Mouse (Mus musculus): ENCODE results near the gene Cnot2. TPM values are rescaled to one million over a fixed set of nuclear protein-coding genes. Genes with fewer than 3 reads are reported as not detected.

Gene Cnot2
- total RNA-seq, 2 experiments from 2014 or later, result 82.9 to 102 TPM

DNA sequence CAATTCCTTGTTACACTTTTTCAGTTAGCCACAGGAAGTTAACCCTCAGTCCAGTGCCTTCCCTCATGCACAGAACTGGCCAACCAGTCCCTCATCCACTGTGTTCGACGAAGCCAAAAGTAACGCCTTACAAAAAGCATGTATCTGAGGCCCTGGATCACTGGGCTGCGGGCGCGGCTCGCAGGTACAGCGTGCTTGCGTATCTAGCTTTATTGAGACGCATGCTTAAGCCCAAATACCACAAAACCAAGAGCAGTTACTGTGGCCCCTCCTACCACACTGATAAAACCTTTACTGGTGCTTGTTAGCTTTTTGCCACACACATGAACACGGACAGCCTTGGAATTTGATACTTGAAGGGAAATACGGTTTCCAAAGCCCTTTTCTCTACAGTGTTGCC, 99.4 kb downstream of the Cnot2 start:
- ATAC-seq (ENCODE audit: poor library complexity, severe bottlenecking), result no peak; the same call in 1 of the 2 replicates

DNA sequence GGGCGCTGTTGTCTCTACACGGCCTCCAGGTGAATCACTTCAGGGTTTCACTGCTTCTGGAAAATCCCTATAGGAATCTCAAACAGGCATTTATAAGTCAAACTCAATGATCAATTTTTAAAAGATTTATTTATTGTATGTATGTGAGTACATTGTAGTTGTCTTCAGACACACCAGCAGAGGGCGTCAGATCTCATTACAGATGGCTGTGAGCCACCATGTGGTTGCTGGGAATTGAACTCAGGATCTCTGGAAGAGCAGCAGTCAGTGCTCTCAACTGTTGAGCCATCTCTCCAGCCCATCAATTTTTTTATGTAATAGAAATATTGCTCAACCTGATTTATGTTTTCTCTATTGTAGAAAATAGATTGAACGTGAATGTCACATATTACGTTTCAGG, 100.3 kb downstream of the Cnot2 start:
- no peak for ATAC-seq (ENCODE audit: poor library complexity, severe bottlenecking)

DNA sequence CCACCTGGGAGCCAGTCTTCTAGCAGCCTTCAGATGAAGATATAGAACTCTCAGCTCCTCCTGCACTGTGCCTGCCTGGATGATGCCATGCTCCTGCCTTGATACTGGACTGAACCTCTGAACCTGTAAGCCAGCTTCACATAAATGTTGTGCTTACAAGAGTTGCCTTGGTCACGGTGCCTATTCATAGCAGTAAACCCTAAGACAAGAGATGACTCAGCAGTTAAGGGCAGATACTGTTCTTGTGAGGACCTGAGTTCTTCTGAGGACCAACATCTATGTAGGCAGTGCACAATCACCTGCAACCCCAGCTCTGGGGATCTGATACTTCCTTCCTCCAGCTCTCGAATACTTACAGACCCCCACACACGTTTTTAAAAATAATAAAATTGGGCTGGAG, 104.8 kb downstream of the Cnot2 start:
- no peak for ATAC-seq (ENCODE audit: poor library complexity, severe bottlenecking)

DNA sequence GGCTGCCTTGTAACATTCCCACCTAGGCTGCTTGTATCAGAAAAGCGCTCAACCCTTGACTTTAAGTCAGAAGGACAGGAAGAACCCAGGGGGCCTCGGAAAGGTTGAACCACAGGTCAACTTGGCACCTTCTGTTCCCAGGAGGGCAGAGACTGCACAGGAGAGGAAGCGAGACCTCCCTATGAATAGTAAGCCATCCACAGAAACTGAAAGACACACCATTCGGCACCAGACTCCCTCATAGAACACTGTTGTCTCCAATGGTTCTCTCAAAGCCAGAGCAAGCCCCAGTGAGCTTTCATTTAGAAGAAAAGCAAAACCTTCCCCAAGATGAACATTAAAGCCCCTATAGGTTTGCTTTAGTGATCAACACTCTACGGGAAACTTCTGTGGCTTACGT, 105.6 kb downstream of the Cnot2 start:
- ATAC-seq (ENCODE audit: poor library complexity, severe bottlenecking), result no peak

DNA sequence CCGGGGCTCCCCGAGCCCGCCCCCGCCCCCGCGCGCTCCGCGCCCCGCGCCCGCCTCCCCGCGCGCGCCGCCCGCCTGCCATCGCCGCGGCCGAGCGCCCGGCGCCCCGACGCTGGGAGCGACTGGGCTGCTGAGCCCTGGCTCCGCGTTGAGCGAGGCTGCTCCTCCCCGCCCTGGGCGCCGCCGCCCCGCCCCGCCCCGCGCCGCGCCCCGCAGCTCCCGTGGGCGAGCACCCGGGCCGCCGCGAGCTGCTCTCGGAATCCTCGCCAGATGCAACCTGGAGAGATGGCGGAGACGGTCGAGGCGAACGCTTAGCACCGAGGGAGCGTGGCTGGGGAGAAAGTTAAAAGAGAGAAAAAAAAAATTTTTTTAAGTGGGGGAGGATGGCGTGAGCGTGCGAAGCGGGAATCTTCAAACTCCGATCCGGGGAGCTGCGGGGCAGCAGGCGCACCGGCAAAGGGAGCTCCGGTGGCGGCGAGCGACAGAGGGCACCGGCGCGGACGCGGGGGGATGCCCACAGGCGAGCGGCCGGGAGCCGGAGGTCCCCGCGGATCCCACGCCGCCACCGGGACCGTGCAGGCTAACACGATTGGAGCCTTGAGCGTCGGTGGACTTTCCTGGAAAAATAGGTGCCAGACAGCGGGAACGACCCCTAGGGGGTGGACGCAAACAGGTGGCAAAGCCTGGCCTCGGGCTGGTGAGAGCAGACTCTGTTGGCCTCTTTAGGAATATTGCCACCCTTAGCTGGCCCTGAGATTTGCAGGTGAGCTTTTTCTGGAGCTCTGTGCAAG, 107.4 kb downstream of the Cnot2 start, which contains the start of gene Kcnmb4:
Kcnmb4 (minus strand) TSS at position 120 of the 791 bp plus-strand sequence.
- ATAC-seq (ENCODE audit: poor library complexity, severe bottlenecking), result peak; percentile 48; the same call in 1 of the 2 replicates

DNA sequence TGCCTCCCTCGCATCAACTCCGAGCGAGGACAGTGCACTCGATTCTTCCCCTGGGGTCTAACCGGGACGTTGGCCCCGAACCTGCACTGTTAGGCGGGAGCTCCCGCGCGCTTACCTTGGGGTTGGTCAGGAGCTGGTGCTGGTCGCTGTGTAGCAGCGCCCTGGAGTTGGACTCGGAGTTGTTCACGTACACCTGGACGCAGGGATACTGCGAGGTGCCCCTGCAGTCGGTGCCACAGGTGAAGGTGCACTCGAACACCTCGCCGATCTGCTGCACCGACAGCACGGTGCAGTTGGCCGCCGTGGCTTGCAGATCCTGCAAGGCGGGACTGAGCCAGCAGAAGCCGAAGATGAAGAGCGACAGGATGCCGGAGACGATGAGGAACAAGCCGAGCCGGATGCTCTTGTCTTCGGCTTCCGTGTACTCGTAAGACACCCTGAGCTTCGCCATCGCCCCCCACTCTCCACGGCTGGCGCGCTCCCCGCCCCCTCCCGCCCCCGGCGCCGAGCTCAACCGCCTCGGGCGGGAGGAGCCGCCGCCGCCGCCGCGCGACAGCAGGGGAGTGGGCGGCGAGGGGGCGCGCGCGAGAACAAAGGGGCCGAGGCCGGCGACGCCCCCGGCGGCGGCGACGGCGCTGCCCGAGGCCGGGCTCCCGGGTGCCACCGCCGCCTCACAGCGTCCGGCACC, 108.1 kb downstream of the Cnot2 start:
- peak; percentile 65 for ATAC-seq (ENCODE audit: poor library complexity, severe bottlenecking)

DNA sequence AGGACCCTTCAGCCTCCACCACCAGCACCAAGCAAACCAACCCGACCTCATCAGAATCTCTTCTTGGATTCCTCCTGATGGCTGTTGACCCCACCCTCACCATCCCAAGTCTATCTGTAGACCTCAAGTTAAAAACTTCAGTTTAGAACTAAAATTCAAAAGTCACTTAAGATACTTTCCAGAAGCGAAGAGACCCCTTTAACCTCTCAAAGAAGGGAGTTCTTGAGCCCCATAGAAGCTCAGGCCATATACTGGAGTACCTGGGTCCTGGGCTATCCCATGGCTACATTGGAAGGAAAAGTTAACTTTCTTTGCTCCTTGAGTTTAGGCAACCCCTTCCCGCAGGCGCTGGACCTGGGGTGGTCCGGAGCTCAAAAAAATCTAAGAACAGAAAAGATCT, 108.7 kb downstream of the Cnot2 start:
- ATAC-seq (ENCODE audit: poor library complexity, severe bottlenecking), result no peak

DNA sequence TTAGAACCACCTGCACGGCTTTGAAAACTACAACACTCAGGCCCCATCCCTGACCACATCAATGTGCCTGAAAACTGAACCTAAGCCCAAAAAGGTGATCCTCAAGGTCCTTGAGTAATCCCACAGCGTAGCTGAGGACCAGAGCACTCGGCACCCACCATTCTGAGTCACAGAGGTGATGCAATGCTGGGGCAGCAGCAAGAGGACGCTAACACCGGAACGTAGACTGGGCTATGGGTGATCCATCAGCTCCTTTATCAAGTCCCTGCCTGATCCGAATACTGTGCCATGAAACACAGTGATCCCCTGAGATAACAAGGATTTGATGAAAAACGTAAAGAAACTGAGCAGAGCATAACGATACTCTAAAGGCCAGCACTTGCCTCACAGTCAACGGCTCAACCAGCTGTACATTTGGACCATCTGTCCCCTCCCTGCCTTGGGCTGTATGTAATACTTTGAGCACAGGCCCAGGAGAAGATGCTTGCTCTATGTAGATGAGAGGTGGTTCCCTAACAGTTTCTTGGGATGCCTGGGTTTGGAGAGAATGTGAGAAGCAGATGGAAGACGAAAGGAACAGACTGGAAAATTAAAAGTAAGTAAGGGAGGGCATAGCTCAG, 110.9 kb downstream of the Cnot2 start:
- ATAC-seq (ENCODE audit: poor library complexity, severe bottlenecking), result no peak

DNA sequence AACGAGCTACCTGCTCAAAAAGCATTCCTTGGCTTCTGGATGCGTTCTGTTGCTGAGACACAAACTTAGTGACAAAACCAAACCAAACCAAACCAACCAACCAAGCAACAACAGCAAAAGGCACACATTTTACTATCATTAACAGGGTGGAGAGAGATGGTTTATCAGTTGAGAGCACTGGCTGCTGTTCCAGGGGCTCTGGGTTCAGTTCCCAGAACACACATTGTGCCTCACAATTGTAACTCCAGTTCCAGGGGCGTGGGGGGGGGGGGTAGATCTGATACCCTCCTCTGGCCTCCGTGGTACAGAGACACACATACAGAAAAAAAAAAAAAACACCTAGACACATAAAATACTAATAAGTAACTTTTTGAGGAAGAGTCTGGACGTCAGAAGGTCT, 113.2 kb downstream of the Cnot2 start:
- ATAC-seq (ENCODE audit: poor library complexity, severe bottlenecking), result no peak

DNA sequence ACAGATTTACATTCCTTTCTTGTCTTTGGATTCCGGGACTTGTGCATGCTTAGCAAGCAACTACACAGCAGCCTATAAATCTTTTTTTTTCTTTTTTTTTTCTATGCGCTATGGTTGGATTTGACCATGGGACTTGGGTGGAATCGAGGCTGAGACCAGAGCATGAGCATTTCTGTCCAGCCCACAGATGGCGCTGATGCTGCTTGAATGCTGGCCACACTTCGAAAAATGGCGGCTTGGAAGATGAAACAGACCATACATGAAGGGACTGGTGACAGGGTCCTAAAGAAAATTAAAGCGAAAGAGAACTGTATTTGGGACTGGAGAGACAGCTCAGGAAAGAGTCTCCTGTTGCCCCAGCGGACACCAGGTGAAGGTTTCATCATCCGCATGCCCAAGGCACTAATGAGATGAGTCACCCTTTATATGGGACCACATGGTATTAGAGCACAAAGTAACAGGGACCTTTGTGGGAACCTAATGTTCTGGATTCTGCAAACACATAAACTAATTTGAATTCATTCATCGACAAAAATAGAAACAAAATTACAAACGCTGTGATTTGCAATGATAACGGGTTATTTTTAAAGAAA, 117.5 kb downstream of the Cnot2 start:
- no peak for ATAC-seq (ENCODE audit: poor library complexity, severe bottlenecking)

DNA sequence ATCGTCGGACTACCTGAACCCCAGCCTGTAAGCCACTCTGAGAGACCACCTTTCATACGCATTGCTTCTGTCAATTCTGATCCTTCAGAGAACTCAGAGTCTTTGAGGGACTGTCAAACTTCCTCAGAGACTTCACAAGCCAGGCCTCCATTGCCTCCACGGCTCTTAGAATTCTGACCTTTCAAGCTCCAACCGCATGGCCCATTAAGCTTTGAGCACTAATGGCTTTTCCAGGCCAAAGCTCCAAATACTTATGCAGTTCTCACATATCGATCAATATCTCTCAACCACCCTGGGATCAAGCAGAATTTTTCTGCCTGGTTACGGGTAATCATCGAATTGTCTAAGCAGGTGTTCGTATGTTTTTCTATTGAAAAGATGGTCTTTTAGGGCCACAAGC, 119.9 kb downstream of the Cnot2 start:
- ATAC-seq (ENCODE audit: poor library complexity, severe bottlenecking), result no peak

DNA sequence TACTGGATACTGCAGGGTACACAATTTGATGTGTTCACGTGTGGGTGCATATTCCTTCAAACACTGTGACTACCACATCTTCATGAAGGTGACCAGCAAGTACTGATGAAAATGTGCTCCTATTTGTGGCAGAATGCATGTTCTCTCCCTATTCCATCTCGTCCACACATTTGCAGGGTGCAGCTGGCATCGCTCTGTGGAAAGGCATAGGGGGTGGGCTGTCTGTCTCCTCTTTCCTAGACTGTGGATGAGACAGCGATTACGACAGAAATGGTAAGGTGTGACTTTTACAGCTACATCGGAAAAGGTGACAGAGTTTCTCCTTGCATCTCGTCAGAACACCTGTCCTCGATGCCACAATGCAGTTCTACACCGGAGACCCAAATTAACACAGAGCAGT, 122.5 kb downstream of the Cnot2 start:
- ATAC-seq (ENCODE audit: poor library complexity, severe bottlenecking), result no peak

DNA sequence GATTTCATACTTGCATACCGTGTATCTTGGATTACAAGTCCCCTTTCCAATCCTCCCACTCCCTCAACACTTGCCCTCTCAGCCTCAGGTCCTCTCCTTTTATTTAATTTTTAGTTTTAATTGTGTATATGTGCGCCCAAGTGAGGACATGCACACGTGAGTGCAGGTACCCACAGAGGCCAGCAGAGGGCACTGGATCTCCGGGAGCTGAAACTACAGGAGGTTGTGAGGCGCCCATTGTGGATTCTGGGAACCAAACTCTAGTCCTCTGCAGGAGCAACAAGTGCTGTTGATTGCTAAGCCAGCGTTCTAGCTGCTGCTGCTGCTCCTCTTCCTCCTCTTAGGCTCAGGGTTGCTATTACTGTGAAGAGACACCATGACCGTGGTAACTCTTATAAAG, 128.5 kb downstream of the Cnot2 start:
- ATAC-seq (ENCODE audit: poor library complexity, severe bottlenecking), result no peak

DNA sequence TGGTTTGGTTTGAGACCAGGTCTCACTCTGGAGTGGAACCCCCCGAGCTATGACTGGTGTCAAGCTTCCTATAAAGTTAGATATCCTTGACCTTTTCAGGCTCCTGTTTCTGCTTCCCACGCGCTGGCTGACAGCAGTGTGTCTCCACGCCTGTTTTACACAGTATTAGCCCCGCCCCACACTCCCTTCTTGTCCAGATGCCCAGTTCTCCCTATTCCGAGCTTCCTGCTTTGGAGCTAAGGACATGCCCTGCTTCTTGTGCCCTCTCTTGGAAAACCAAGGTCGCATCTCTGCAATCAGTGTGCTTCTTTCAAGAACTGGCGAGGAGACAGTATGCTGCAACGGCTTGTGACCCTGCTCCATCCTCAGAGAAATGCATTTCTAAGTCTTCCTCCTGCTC, 130.7 kb downstream of the Cnot2 start:
- ATAC-seq (ENCODE audit: poor library complexity, severe bottlenecking), result no peak

DNA sequence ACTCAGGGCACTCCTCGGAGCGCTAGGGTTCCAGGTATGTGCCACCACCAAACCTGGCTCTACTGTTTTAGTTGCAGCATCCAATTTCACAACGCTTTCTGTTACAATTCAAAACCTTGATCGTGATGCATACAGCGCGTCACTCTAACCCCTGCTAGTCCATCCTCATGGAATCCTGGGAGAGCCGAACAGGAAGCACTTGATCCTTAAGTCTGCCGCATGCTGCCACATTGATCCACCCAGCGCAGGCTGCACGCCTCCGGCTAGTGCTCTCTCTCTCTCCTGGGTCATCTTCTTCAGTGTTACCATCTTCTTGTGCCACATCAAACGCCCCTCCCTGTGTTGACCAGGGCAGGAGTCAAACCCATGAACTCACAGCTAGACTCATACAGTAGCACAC, 133.1 kb downstream of the Cnot2 start:
- ATAC-seq (ENCODE audit: poor library complexity, severe bottlenecking), result no peak

DNA sequence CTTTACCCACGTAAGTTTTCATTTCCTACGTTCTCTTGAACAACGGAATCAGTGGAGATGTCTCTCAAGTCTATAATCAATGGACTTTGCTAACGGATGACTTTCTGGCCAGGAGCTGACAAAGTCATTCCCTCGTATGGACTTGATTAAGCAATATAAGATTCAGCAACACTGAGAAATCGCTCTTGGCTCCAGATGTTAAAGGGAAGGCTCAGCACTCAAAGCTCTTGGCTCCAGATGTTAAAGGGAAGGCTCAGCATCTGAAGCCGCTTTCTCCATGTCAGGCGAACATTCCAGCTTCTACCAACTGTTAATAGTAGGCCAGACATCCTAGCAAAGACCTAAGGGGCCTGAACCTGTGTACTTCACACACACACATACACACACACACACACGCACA, 134.1 kb downstream of the Cnot2 start:
- ATAC-seq (ENCODE audit: poor library complexity, severe bottlenecking), result no peak

DNA sequence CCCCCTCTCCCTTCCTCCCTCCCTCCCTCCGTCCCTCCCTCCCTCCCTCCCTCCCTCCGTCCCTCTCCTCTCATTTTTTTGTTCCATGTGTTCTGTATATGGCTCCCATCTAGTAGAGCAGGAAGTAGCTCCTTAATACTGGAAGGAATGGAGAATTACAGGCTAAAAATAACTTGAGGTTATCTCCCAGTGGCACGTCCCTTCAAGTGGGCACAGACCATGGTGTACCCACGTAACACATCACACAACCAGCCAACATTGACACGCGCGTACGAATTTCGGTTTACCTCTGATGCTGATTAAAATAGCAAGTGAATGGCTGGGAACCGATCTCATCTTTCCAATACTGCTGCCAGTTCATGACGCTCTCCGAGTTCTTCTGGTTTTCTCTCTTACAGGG, 135.3 kb downstream of the Cnot2 start:
- ATAC-seq (ENCODE audit: poor library complexity, severe bottlenecking), result no peak

DNA sequence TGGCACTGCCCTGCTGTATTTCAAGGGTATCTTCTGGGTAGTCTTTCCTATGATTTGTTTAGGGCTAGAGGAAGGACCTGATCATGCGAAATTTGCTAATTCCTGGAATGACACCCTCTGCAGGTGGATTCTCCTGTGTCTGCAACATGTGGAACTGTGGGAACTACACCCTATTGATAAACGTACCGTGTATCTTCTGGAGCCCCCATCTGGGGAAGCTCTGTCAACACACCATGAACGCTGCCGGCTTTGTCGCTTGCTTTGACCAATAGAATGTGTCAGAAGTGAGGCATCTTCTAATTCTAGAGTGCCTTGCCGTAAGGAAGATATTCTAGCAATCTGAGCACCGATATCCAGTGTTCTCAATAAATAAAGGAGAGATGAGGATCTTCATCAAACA, 136.5 kb downstream of the Cnot2 start:
- ATAC-seq (ENCODE audit: poor library complexity, severe bottlenecking), result no peak

DNA sequence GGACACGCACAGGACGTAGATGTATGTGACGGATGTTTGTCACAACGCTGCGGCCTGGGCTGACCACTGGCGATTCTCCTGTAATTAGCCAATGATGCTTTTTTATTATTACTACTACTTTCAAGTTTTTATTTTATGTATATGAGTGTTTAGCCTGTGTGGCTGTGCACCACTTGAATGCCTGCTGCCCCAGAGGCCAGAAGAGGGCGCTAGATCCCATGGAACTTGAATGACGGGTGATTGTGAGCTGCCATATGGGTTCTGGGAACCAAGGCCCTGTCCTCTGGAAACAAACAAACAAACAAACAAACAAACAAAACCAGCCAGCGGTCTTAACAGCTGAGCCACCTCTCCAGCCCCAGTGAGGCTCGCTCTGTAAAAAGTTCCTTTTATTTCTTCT, 136.9 kb downstream of the Cnot2 start:
- no peak for ATAC-seq (ENCODE audit: poor library complexity, severe bottlenecking)

DNA sequence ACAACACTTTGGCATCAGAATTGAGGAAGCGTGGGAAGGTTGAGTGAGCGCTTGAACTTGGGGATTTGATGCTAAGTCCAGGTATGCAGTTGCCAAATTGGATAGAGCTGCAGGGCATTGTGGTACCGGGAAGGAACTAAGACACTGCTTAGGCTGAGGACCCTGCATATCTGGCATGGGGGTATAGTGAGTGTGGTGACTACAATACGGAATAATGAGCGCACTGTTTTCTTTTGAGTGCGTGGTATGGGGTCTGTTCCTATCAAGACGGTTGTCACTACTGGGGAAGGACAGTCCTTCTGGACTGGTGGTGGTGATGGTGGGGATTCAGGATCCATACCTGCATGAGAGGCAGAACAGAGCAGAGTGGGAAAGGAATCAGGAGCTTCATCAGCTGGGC, 140.4 kb downstream of the Cnot2 start:
- ATAC-seq (ENCODE audit: poor library complexity, severe bottlenecking), result no peak

DNA sequence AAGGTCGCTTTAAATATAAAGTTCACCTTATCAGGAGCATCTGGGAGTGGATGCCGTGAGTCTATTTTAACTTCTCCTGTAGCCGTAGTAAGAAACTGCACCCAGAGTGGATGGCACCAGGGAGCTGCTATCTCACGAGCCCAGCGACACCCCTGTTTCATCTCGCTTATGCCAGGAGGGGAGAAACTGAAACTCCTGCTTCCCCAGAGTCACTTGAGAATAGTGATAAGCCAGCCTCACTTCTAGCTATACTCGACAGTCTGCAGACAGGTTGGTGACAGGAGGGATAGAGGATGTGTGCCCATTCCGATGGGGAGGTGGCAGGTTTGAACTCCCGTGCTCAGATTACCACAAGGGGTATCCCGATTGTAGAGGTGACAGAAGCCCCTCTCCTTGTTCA, 141.2 kb downstream of the Cnot2 start:
- no peak for ATAC-seq (ENCODE audit: poor library complexity, severe bottlenecking)

DNA sequence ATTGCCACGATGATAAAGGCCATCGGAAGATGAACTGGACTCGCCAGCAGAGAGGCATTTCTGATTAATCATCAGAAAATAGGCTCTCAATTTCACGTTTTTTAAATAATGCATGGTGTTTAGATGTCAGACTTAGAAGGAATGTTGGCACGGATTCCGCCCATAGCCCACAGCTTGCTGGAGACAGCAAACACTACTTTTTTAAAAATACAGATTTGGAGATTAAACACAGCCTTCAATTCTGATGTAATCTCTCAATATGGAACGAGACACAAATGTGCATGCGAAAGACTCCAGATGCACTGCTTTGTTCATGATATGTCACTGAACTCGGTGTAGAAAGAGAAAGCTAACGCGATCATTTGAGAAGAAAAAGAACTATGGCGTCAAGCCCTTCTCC, 145.9 kb downstream of the Cnot2 start:
- ATAC-seq (ENCODE audit: poor library complexity, severe bottlenecking), result no peak

Measured in megakaryocyte, adult 5-6 weeks (primary cell).